Mouse (Mus musculus) cerebellum, adult 18-20 months (tissue): ENCODE data around the gene Sbno2.

Experiments used
- DNase-seq, 2 experiments: peaks; one replicate each; pipeline ENCODE4 v3.0.0; 2021

The Sbno2 gene

DNA sequence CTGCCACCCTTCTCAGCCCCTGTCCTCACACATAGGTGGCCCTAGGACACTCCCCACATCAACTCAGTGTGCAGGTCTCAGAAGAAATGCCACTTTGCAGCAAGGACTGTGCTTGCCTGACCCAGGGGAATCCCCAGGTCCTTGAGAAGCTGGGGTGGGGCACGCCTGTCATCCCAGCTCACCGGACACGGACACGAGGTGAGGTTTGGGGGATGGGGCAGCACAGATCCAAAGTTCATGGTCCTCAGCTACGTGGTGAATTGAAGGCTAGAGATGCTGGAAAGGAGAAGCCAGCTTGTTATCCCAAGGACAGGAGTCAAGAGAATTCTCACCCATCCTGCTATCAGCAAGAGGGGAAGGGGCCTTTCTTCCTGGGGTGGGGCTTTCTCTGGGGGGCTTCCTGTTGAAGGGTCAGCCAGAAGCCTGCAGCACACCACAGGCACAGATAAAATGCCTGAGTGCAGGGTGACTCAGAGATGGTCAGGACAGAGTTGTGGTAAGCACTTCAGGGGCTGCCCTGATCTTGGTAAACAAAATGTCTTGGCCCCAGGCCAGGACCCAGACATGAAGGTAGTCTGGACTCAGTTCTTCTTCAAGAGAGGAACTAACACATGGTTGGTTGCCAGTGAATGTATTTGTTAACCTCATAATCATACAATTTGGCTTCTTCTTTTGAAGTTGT lies 72.4 kb downstream of the Sbno2 start:
- no peak for DNase-seq

DNA sequence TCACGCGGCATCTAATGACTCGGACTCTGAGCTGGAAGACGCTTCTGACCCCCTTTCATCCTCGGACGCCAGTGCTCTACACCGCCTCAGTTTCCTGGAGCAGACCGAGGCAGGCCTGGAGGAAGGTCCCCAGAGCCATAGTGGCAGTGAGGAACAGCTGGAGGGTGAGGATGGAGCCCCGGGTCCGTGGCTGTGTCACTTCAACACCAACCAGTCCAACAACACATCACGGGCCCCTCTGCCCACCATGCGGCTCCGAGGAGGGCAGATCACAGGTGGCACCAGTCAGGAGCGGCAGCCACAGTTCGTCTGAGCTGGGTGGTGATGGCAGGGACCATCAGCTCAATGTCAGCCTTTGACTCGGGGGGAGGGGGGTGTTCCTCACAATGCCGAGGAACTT lies 74.6 kb downstream of the Sbno2 start:
- no peak for DNase-seq

DNA sequence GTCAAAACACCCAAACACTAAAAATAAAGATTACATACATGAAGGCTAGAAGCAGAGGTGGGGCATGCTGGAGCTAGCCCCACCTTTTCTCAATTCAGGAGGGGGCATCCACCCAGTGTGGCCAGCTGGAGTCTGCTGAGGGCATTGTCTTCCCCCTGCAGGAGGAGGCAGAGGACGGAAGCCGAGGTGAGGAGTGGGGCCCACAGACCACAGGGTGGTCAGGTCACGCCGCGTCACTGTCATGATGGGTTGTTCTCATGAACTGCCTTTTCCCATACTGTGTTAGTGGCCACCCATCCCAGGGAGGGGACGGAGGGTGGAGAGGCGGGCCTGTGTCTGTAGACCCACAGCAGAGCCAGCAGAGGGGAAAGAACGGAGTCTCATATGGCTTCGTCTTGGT lies 75.2 kb downstream of the Sbno2 start:
- DNase-seq = no peak

DNA sequence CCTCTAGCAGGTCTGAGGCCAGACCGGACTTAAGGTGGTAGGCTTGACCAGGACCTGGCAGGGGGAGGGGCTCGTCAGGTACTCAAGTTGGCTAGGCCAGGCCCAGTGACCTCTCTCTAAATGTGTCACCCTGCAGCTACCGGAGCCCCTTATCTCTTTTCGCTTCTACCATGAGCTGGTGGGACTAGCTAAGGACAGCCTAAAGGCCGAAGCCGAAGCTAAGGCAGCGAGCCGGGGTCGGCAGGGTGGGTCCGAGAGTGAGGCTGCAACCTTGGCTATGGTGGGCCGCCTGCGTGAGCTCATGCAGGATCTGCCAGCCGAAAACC lies 76.9 kb downstream of the Sbno2 start:
- DNase-seq = no peak

DNA sequence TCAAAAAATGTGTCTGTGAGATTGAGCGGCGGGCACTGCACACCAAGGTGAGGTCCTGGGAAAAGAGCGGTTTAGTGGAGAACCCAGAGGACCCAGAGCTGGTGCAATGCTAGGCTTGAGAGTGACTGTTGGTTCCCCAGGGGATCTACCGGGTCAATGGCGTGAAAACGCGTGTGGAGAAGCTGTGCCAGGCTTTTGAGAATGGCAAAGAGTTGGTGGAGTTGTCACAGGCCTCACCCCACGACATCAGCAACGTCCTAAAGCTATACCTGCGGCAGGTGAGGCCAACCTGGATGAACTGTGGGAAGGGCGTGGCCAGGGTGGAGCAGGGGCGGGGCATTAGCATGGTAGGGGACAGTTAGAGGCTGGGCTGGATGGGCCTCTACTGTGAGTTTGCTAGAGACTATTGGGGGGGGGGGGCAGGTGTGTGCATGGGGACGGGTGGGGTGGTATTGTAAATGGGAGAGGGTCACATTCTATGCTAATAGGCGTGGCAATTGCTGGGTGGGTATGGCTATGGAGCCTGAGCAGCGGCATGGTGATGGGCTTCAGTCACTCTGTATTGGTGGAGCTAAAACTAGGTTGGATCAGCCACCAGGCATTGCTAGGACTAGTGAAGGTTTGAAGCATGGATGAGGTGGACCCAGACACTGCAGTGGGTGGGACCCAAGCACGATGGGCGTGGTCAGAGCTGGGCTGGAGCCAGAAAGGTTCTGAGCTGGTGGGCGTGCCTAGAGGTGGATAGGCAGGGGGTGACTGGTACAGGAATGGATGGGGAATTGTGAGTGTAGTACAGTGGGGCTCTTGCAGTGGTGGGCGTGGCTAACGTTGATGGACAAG lies 77.5 kb downstream of the Sbno2 start:
- DNase-seq = no peak

DNA sequence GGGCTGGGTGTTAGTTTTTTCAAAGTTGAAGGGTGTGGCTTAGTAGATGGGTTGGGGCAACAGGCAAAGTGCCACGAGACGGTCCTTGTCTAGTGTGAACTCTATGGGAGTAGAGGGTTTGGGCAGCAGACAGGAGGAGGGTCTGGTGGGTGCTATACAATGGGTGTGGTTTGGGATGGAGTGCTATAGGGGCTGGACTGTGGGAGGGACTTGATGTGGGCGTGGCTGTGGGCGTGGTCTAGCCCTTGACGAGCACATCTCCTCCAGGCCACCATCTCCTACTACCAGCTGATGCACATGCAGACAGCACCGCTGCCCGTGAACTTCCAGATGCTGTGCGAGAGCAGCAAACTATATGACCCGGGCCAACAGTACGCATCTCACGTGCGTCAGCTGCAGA lies 79.5 kb downstream of the Sbno2 start:
- DNase-seq = no peak

DNA sequence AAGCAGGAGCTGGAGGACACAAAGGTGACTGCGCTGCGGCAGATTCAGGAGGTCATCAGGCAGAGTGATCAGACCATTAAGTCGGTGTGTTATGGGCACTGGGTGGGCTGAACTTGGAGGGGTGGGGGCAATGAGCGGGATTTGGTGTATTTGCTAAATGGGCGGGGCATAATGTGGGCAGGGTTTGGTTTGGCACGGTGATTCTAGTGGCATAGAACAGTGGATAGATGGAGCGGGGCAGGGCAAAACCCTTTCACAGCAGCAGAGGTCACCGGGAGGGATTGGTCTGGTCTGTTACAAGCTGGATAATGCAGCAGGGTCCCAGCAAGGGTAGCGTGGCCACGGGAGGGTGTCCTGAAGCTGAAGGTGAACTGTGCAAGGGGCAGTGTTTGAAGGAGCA lies 79.9 kb downstream of the Sbno2 start:
- DNase-seq = no peak

DNA sequence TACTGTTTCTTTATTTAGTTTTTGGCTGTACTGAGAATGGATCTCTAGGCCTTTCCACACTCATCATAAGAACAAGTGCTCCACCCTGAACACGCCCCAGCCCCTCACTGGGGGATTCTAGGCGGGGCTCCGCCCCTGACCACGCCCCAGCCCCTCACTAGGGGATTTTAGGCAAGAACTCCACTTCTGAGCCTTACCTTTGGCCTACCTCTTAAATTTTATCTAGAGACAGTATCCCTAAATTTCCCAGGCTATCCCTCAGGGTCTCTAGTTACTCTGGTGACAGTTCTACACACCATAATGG lies 80.4 kb downstream of the Sbno2 start:
- no peak for DNase-seq

DNA sequence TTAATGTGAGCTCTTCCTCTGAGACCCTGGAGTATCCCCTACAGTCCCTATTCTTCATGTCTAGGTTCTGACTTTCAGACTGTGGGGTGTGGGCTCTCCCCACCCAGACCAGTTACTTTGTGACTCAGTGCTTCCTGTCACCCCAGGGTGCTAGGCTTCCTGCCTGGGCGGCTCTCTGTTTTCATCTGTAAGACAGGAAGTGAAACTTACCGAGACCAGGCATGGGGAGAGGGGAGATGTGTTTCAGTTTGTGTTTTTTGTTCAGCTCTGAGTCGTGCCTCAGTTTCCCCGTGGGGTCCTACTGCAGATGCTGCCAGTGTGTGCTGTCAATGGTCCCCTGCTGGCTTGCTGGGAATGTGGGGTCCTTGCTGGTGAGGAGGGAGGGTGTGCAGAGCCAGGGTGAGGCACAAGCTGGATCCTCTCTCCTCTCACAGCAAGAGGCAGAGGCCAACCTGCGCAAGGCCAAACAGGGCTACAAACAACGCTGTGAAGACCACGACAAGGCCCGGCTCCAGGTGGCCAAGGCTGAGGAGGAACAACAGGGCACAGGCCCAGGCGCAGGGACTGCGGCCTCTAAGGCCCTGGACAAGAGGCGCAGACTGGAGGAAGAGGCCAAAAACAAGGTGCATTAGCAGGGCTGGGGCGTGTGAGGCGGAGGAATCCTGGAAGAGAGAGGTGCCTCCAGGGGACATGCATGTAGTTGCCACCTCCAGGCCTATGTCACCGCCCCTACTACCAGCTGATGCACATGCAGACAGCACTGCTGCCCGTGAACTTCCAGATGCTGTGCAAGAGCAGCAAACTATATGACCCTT lies 80.9 kb downstream of the Sbno2 start:
- DNase-seq = no peak

DNA sequence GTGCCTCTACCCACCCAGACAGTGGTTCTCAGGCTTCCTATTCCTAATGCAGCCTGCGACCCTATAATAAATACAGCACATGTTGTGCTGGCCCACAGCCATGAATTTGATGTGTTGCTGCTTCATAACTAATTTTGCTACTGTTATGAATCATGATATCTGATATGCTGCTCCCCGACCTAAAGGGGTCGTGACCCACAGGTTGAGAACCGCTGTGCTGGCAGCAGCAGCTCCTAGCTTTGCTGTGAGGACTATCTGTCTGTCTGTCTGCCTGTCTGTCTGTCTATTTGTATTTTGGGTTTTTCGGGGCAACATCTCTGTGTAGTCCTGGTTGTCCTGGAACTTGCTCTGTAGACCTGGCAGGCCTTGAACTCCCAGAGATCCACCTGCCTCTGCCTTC lies 81.6 kb downstream of the Sbno2 start:
- DNase-seq = no peak

DNA sequence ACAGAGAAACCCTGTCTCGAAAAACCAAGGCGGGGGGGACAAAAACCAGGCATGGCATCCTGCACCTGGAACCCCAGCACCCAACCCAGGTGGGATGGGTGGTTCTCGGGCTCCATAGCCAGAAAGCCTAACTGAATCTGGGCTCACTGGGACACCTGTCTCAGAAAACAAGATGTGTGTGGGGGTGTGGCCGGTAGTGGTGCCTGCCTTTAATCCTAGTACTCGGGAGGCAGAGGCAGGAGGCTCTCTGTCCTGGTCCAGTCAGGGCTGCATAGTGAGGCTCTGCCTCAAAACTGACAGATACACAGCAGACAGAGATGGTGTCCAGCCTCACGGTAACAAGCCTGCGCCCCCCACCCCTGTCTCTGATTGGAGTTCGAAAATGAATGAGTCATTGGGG lies 82.6 kb downstream of the Sbno2 start:
- no peak for DNase-seq

DNA sequence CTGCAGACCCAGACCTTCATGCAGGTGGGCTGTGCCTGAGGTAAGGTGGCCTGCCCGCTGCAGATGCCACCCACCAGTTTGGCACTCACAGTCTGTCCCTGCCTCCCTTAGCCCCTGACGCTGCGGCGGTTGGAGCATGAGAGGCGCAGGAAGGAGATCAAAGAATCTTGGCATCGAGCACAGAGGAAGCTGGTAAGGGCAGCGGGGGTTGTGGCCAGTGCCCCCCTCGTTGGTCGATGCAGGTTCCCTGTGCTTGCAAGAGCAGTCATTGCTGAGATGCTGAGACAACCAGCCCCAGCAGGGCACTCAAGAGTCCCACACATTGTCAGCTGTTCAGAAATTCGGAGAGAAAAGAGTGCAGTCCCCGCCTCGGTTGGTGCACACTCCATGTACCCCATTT lies 83.2 kb downstream of the Sbno2 start:
- DNase-seq = no peak

DNA sequence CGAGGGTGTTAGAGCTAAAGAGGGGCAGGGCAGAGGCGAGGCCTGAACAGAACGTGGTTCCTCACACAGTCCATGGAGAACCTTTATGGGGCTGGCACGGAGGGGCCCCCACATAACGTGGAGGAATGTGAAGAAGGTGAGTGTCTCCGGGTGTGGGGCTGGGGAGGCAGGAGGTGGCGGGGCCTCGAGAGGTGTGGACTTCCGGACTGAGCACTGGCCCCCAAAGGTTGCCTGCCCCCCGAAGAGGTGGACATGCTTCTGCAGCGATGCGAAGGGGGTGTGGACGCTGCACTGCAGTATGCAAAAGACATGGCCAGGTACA lies 84.1 kb downstream of the Sbno2 start:
- no peak for DNase-seq

DNA sequence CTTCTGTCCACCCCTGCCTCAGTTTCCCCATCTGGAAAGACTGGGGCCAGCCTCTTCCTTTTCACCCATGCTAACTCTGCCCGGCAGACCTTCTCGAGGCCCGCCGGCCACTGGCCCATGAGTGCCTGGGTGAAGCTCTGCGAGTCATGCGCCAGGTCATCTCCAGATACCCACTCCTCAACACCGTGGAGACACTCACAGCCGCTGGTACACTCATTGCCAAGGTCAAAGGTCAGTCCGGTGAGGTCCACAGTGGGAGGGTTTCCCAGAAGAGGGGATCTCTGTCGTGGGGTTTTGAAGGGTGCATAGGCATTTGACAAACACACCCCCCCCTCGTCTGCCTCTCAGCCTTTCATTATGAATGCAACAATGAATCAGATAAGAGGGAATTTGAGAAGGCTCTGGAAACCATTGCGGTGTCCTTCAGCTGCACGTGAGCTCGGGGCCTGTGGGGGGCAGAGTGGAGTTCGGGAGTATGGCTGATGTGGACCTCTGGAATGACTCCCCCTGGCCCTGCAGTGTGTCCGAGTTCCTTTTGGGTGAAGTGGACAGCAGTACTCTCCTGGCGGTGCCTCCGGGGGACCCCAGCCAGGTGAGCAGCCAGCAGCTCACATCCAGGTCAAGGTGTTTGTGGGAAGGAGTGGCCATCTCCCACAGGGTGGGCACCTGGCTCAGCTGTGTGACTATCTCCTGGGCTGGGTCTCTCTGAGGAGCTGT lies 84.6 kb downstream of the Sbno2 start:
- DNase-seq = no peak

DNA sequence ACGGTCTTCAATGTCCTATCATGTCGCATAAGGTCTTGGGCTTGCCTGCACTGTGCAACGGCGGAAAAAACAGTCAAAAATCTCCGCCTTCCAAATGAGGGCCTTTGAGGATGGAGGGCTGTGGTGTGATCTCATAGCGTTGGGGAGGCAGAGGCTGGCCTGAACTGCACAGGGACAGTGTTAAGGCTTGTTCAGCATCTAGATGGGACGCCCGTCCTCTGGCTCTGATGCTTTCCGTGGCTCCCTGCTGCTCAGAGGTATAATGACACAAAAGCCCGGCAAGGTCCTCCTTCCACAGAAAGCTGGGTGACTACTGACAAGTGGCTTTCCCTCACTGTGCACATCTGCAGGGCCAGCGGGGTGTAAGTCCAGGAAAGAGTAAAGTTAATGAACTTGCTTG lies 85.2 kb downstream of the Sbno2 start:
- no peak for DNase-seq

DNA sequence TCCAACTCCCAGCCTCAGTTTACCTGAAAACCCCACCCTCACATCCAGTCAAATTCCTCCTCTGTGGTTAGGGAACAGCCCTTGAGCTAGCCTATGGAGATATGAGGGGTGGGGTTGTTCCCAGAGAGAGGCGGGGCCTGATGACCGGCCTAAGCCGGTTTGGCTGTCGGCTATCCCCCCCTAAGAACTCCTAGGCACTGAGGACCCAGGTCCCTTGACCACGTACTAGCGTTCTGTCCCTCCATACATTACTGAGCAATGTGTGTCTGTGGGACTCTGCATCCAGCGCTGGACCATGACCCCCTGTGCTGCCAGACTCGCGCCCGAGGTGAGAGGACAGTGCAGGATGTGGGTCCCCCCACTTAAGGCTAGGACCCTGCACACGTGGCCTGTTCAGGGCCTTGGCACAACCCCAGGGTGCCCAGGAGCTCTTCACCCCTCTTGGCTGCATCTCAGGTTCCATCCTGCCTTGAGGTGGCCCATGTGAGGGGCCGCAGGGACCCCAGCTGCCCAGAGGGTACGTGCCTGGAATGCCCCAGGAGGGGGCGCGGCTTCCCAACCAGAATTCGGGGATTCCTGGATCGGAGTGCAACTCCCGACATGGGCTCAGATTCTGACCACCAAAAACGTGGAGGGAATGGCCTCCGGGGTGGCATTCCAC lies 85.8 kb downstream of the Sbno2 start:
- no peak for DNase-seq

DNA sequence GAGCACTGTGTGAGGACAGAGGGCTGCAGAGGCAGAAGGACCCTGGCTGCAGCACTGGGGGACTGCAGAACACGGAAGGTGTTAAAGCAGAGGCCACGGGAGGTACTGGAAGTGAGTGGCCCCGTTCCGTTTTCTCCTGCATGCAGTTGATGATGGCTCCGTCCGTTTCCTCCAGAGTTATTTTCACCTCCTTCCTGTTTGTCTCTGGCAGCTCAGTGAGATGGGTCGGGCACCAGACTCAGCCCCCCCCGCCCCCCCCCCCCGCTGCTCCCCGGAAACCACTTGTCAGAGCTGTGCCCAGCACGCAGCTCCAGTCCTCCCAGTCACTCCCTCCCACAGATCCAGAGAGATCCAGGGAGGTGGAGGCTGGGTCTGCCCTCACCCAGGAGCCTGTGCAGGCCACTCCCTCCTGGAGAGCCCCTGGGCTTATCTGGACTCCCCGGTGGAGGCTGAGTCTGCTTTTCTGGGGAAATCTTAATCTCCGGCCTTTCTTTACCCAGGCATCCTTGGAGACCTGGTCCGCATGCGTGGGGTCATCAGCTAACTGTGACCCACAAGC lies 86.6 kb downstream of the Sbno2 start:
- DNase-seq = no peak

DNA sequence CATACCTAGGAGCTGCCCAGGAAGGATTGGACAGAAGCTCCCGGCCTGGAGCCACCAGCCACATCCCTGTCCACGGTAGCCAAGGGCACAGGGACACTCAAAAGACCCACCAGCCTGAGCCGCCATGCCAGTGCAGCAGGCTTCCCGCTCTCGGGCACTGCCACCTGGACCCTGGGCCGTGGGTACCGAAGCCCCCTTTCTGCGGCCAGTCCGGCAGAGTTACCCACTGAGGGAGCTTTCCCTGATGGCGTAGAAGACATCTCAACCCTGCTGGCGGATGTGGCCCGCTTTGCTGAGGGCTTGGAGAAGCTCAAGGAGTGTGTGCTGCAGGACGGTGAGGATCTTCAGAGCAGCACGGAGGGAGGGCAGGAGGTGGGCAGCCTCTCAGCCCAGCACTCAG lies 87.6 kb downstream of the Sbno2 start:
- DNase-seq = no peak

DNA sequence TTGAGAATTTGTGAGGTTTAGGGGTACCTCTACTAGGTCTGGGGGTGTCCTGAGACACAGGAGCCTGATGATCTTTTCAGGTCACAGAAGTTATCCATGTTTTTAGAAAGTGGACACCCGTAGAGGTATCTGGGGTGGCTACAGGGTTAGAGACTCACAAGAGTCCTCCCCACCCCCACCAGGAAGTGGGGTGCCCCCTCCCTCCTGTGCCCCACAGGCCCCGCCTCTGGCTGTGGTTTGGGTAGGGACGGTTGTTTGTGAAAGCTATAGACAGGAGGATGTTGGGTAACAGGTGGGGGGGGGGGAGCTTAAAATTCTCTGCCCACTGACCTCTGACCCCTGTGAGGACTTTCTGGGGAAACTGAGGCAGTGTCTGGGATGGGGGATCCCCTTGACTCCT lies 88.0 kb downstream of the Sbno2 start:
- no peak for DNase-seq

DNA sequence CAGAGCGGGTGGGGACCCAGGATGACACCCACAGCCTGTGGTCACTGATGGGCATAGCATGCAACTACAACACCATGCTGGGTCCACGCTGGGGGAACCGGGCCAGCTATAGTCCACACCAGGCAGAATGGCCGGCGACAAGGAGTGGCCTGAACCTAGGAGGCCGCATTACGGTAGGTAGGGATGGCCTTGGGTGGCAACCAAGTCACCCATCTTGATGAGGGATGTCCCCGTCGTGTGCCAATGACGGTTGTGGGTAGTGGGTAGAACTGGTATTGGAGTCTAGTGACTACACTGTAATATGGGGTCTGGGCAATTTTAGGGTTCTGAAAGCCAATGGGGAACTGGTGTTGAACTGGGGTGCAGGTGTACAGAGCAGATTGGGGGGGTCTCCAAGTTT lies 88.4 kb downstream of the Sbno2 start:
- no peak for DNase-seq

DNA sequence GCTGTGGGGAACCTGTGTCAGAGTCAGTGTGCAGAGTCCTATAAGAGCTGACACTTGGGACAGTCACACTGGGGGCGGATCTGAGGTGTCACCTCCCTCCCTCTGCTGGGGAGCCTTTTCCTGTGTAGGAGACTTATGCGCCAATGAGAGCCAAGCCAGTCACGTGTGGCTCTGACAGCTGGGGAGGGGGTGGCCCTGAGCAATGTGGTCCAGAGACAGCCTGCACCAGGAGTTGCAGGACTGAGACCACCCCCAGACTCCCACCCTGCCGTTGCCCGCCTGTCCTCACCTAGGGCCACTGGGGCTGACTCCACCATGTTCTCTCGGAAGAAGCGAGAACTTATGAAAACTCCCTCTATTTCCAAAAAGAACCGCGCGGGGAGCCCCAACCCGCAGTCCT lies 88.9 kb downstream of the Sbno2 start, which contains the start of gene Arhgap45:
Gene Arhgap45, plus strand, starts transcription at position 143 of the 400 bp plus-strand sequence.
- DNase-seq = no peak

DNA sequence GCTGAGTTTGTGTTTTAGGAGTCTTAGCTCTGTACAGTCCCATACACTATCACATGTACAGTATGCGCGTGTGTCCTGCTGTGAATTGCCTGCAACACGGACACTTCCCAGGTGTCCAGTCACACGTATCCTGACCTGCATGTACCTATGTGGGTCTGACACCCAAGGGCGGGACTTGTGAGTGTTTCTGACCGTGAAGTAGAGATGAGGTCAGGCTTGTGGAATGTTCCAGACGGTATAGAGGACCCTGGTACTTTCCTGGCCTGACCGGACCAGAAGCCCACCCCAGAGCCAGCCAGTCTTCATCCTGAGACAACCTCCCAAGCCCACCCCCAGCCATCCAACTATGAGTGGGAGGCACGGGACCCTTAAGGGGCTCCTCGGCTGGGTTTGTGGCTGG lies 89.8 kb downstream of the Sbno2 start:
- DNase-seq = no peak
